ENCODE assay signal across 8 mouse cellular contexts in genomic region chr9:66126456-66127192, GRCm38 (mm10). TPM values are rescaled to one million over a fixed set of nuclear protein-coding genes. Genes with fewer than 3 reads are reported as not detected.
A peak's percentile ranks its signal among the peaks of the same experiment; 100 is the strongest.
DNase-seq lines count a peak whose midpoint lies in the region; ATAC-seq and TF ChIP-seq lines count a peak whose summit lies in the region.

TSS of gene Snx1 (minus strand) at chr9:66126587.
TSS of gene Ciao2a (plus strand) at chr9:66126611.

- H3K36me3 ChIP-seq in ES-Bruce4 (ENCODE audit: control insufficient read depth, insufficient read depth, low read length, poor library complexity, severe bottlenecking), result no peaks in the 10 kb centered on the region
- H3K36me3 ChIP-seq in forebrain, embryonic 13.5 days (ENCODE audit: poor library complexity, severe bottlenecking), result peaks cover 3% of the 10 kb centered on the region; the same call in 1 of the 2 replicates
- H3K36me3 ChIP-seq in liver, postnatal 0 days (replicated peaks; ENCODE audit: insufficient read depth, low read length), result no peaks in the 10 kb centered on the region
- H3K36me3 ChIP-seq in neural tube, embryonic 14.5 days (ENCODE audit: control insufficient read depth, insufficient read depth, low read length), result no peaks in the 10 kb centered on the region

- ATAC-seq in cerebellum, adult (ENCODE audit: insufficient number of reproducible peaks, low FRiP score, low TSS enrichment), result peak; percentile 72
- peak; percentile 79 for ATAC-seq in forebrain, embryonic 13.5 days
- peak; percentile 69 for ATAC-seq in liver, postnatal 0 days
- peak; percentile 71 for ATAC-seq in neural tube, embryonic 14.5 days (ENCODE audit: low read depth)

- peaks cover 1% of the 10 kb centered on the region for H3K4me1 ChIP-seq in ES-Bruce4 (ENCODE audit: control insufficient read depth, insufficient read depth, low read length)
- peaks cover 40% of the 10 kb centered on the region for H3K4me1 ChIP-seq in forebrain, embryonic 13.5 days
- H3K4me1 ChIP-seq in liver, postnatal 0 days (ENCODE audit: insufficient read depth), result peaks cover 24% of the 10 kb centered on the region
- peaks cover 23% of the 10 kb centered on the region for H3K4me1 ChIP-seq in neural tube, embryonic 14.5 days (ENCODE audit: control insufficient read depth, insufficient read depth, low read length)

- H3K4me3 ChIP-seq in ES-Bruce4 (ENCODE audit: low read depth, low read length), result peak within 1 kb of the TSS; percentile 98
- peak within 1 kb of the TSS; percentile 56 for H3K4me3 ChIP-seq in forebrain, embryonic 13.5 days
- peak within 1 kb of the TSS; percentile 61 for H3K4me3 ChIP-seq in liver, postnatal 0 days (ENCODE audit: low read depth, low read length)
- peak within 1 kb of the TSS; percentile 44 for H3K4me3 ChIP-seq in neural tube, embryonic 14.5 days (ENCODE audit: low read depth, low read length)

- H3K9ac ChIP-seq in ES-Bruce4 (ENCODE audit: low read depth, poor library complexity, severe bottlenecking), result peak within 1 kb of the TSS; percentile 84
- peak within 1 kb of the TSS; percentile 76 for H3K9ac ChIP-seq in forebrain, embryonic 13.5 days
- H3K9ac ChIP-seq in liver, postnatal 0 days (replicated peaks), result peak within 1 kb of the TSS; percentile 57
- H3K9ac ChIP-seq in neural tube, embryonic 14.5 days (replicated peaks; ENCODE audit: low read depth, low read length), result peak within 1 kb of the TSS; percentile 46

- peak within 1 kb of the TSS; percentile 64; the same call in 1 of the 2 replicates for H3K27ac ChIP-seq in ES-Bruce4 (ENCODE audit: insufficient read depth, low read length)
- peak within 1 kb of the TSS; percentile 88 for H3K27ac ChIP-seq in forebrain, embryonic 13.5 days
- peak within 1 kb of the TSS; percentile 69 for H3K27ac ChIP-seq in liver, postnatal 0 days (ENCODE audit: low read depth)
- H3K27ac ChIP-seq in neural tube, embryonic 14.5 days (ENCODE audit: low read depth, low read length), result peak within 1 kb of the TSS; percentile 40; the same call in 1 of the 2 replicates

- no peaks in the 10 kb centered on the region for H3K27me3 ChIP-seq in ES-Bruce4 (ENCODE audit: control insufficient read depth, insufficient read depth, low read length, poor library complexity, severe bottlenecking)
- no peaks in the 10 kb centered on the region for H3K27me3 ChIP-seq in forebrain, embryonic 13.5 days
- H3K27me3 ChIP-seq in liver, postnatal 0 days (ENCODE audit: insufficient read depth, low read length), result no peaks in the 10 kb centered on the region
- H3K27me3 ChIP-seq in neural tube, embryonic 14.5 days (ENCODE audit: control insufficient read depth, insufficient read depth, low read length), result no peaks in the 10 kb centered on the region

- intact Hi-C loops in heart, postnatal 10 days (cut with DNase I), result no loop called here

- no peak for TF ChIP-seq CTCF in ES-Bruce4 (IDR thresholded peaks at IDR 0.05; ENCODE audit: low read depth, low read length)
- TF ChIP-seq CTCF in liver, postnatal 0 days (IDR thresholded peaks at IDR 0.05; ENCODE audit: low read depth), result no peak

- 1% methylated on average over 34 of the region's 34 CpGs for WGBS in forebrain, embryonic 13.5 days
- WGBS in large intestine, adult 2 months, result under 1% methylated on average over 34 of the region's 34 CpGs
- under 1% methylated on average over 34 of the region's 34 CpGs for whole genome bisulfite sequencing in liver, postnatal 0 days (ENCODE audit: insufficient replicate concordance)
- WGBS in neural tube, embryonic 14.5 days, result 1% methylated on average over 34 of the region's 34 CpGs

- no peaks in the 10 kb centered on the region for H3K9me3 ChIP-seq in ES-Bruce4 (replicated peaks; ENCODE audit: control insufficient read depth, insufficient read depth, low read length, poor library complexity, severe bottlenecking)
- H3K9me3 ChIP-seq in forebrain, embryonic 13.5 days (replicated peaks), result no peaks in the 10 kb centered on the region
- no peaks in the 10 kb centered on the region for H3K9me3 ChIP-seq in liver, postnatal 0 days (ENCODE audit: low read length)
- no peaks in the 10 kb centered on the region for H3K9me3 ChIP-seq in neural tube, embryonic 14.5 days (ENCODE audit: control insufficient read depth, low read length)

- no peak for TF ChIP-seq POLR2A in ES-Bruce4 (IDR thresholded peaks at IDR 0.05; ENCODE audit: insufficient read depth, low read length)

- peak within 1 kb of the TSS; percentile 72 for H3K4me2 ChIP-seq in forebrain, embryonic 13.5 days
- peak within 1 kb of the TSS; percentile 74 for H3K4me2 ChIP-seq in liver, postnatal 0 days (ENCODE audit: low read depth, low read length)
- peak within 1 kb of the TSS; percentile 75 for H3K4me2 ChIP-seq in neural tube, embryonic 14.5 days (ENCODE audit: low read depth, low read length)

- 0 out of 2 replicates have a peak, but pooled peaks have one; percentile 5 for TF ChIP-seq EP300 in ES-Bruce4 (IDR thresholded peaks at IDR 0.05; ENCODE audit: insufficient read depth, low read depth, low read length)
- peak; percentile 61 for TF ChIP-seq EP300 in liver, postnatal 0 days (IDR thresholded peaks at IDR 0.05; ENCODE audit: low read depth)

- DNase-seq in heart, postnatal 10 days, result peak; percentile 96 to 97
- peak; percentile 100 for DNase-seq in large intestine, adult 2 months (ENCODE audit: low read depth, low spot score)
- DNase-seq in liver, postnatal 0 days, result peak; percentile 92
- DNase-seq in testis, postnatal 10 days (ENCODE audit: low spot score), result peak; percentile 94

RNA-seq across cellular contexts. Expression of gene Snx1, which starts in this region (rescaled TPM):
- polyA plus RNA-seq in ES-Bruce4 (2011; ENCODE audit: insufficient read depth, insufficient read length, low read depth, missing spikeins), result 34.7 and 34.8 TPM in 2 replicates
- 120 and 124 TPM in 2 replicates for polyA plus RNA-seq in forebrain, embryonic 13.5 days (2015; fragmentation: Nextera tagmentation; extraction: Ambion mirVana)
- total RNA-seq in heart, postnatal 10 days (2021), result 10 to 100 TPM; 38.5 to 41.3 TPM
- 69.7 and 74.5 TPM in 2 replicates for polyA plus RNA-seq in large intestine, adult 2 months (2012; rRNA removed)
- 30.4 and 34.5 TPM in 2 replicates for polyA plus RNA-seq in liver, postnatal 0 days (2015; fragmentation: Nextera tagmentation; extraction: Ambion mirVana)
- 66.7 and 77.4 TPM in 2 replicates for polyA plus RNA-seq in neural tube, embryonic 14.5 days (2014; fragmentation: Nextera tagmentation; extraction: Ambion mirVana)

RNA-seq across cellular contexts. Expression of gene Ciao2a, which starts in this region (rescaled TPM):
- 30.0 and 37.4 TPM in 2 replicates for polyA plus RNA-seq in ES-Bruce4 (2011; ENCODE audit: insufficient read depth, insufficient read length, low read depth, missing spikeins)
- 126 and 139 TPM in 2 replicates for polyA plus RNA-seq in forebrain, embryonic 13.5 days (2015; fragmentation: Nextera tagmentation; extraction: Ambion mirVana)
- total RNA-seq in heart, postnatal 10 days (2021), result 10 to 100 TPM; 84.0 to 85.4 TPM
- polyA plus RNA-seq in large intestine, adult 2 months (2012; rRNA removed), result 26.0 and 27.1 TPM in 2 replicates
- 122 and 133 TPM in 2 replicates for polyA plus RNA-seq in liver, postnatal 0 days (2015; fragmentation: Nextera tagmentation; extraction: Ambion mirVana)
- 66.6 and 81.4 TPM in 2 replicates for polyA plus RNA-seq in neural tube, embryonic 14.5 days (2014; fragmentation: Nextera tagmentation; extraction: Ambion mirVana)

Comparison
In these comparisons a context has a peak if more than half of its experiments do, and no peak if none do; other contexts are left out.
1. Peak in every context shown above with its lines: DNase-seq, ATAC-seq, H3K4me3 ChIP-seq and H3K27ac ChIP-seq.
2. H3K4me3 ChIP-seq: peak in every context shown above with its lines; median percentile 98 in ES-Bruce4; 61 in liver, postnatal 0 days; 56 in forebrain, embryonic 13.5 days; 44 in neural tube, embryonic 14.5 days.